ENCODE assay signal across 13 mouse cellular contexts in the genomic region with DNA sequence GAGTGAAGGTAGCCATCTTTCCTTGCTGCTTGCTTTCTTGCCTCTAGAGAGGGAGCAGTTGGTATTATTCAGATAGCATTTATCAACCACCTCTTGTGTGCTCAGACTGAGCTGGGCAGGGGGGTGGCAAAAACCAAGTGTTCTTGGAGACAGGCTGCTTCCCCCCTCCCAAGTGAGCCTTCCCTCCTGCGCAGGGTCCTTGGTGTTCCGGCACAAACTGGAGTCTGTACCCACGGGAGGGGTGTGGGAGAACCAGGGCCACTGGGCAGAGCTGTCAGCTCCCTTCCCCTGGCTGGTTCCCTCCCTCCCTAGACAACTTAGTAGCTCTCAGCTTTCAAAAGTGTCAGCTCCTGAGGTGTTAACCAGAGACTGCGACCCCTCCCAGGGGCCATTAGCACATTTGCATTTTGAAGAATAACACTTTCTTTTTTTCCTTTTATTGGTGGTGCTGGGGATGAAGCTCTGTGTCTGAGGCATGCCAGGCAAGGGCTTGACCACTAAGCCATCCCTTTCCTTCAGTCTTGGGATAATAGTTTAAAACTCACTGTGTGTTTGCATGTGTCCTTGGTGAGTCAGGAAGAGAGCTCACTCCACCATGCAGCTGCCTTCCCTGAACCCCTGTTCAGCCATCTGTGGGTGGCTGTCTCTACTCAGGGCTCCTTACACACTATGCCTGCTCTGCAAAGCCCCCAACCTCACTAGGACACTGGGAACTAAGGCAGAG.
A peak's percentile ranks its signal among the peaks of the same experiment; 100 is the strongest.
DNase-seq lines count a peak whose midpoint lies in the region; ATAC-seq and TF ChIP-seq lines count a peak whose summit lies in the region.
"Had no signal": no experiment of that assay in that cellular context is flagged by ENCODE, and none has a peak within 500 bp of the region (broad histone marks: within the 10 kb centered on the region; RNA-seq: fewer than 3 reads in every experiment).

No protein-coding gene starts in this region.

- no peak overlapping the region; the same call in 1 of the 2 replicates for H3K9ac ChIP-seq in forebrain, embryonic 16.5 days (replicated peaks; ENCODE audit: low read depth, low read length)
- 0 out of 2 replicates have a peak overlapping the region, but pooled peaks have one; percentile 27 for H3K9ac ChIP-seq in intestine, embryonic 16.5 days (ENCODE audit: low read depth, low read length)
- no peak overlapping the region for H3K9ac ChIP-seq in intestine, postnatal 0 days (ENCODE audit: low read depth, low read length)
- H3K9ac ChIP-seq in midbrain, embryonic 11.5 days (ENCODE audit: low read length) = no peak overlapping the region

- H3K4me3 ChIP-seq in forebrain, embryonic 10.5 days = no peak overlapping the region
- no peak overlapping the region for H3K4me3 ChIP-seq in forebrain, embryonic 16.5 days (replicated peaks; ENCODE audit: low read length)
- H3K4me3 ChIP-seq in intestine, embryonic 16.5 days (ENCODE audit: low read length) = no peak overlapping the region
- no peak overlapping the region for H3K4me3 ChIP-seq in intestine, postnatal 0 days (ENCODE audit: low read depth, low read length)
- no peak overlapping the region for H3K4me3 ChIP-seq in midbrain, embryonic 11.5 days (ENCODE audit: low read depth, low read length)

- H3K27ac ChIP-seq in forebrain, embryonic 10.5 days = 0 out of 2 replicates have a peak overlapping the region, but pooled peaks have one; percentile 4
- no peak overlapping the region for H3K27ac ChIP-seq in forebrain, embryonic 16.5 days (ENCODE audit: low read length)
- peak overlapping the region; percentile 41; the same call in 1 of the 2 replicates for H3K27ac ChIP-seq in intestine, embryonic 16.5 days (ENCODE audit: low read length)
- no peak overlapping the region for H3K27ac ChIP-seq in intestine, postnatal 0 days (ENCODE audit: low read depth, low read length)
- H3K27ac ChIP-seq in midbrain, embryonic 11.5 days (ENCODE audit: low read depth, low read length) = no peak overlapping the region; the same call in 1 of the 2 replicates

- peaks cover 34% of the 10 kb centered on the region for H3K4me1 ChIP-seq in forebrain, embryonic 10.5 days
- H3K4me1 ChIP-seq in forebrain, embryonic 16.5 days (replicated peaks; ENCODE audit: control insufficient read depth, insufficient read depth, low read length) = peaks cover 27% of the 10 kb centered on the region
- peaks cover 14% of the 10 kb centered on the region for H3K4me1 ChIP-seq in intestine, embryonic 16.5 days (ENCODE audit: control insufficient read depth, insufficient read depth, low read length)
- H3K4me1 ChIP-seq in intestine, postnatal 0 days (replicated peaks; ENCODE audit: control insufficient read depth, insufficient read depth, low read length) = no peaks in the 10 kb centered on the region
- peaks cover 10% of the 10 kb centered on the region for H3K4me1 ChIP-seq in midbrain, embryonic 11.5 days (ENCODE audit: control insufficient read depth, insufficient read depth, low read length)

- WGBS in forebrain, embryonic 10.5 days = 48% methylated on average over 4 of the region's 4 CpGs
- 43% methylated on average over 3 of the region's 4 CpGs for WGBS in forebrain, embryonic 16.5 days
- WGBS in intestine, embryonic 16.5 days = 42% methylated on average over 4 of the region's 4 CpGs
- 67% methylated on average over 4 of the region's 4 CpGs for WGBS in intestine, postnatal 0 days
- WGBS in midbrain, embryonic 11.5 days = 49% methylated on average over 4 of the region's 4 CpGs

- no peak for ATAC-seq in forebrain, embryonic 16.5 days
- ATAC-seq in intestine, embryonic 16.5 days = no peak
- ATAC-seq in intestine, postnatal 0 days = no peak
- no peak for ATAC-seq in midbrain, embryonic 11.5 days (ENCODE audit: low FRiP score)

- no peak for TF ChIP-seq CTCF in intestine, postnatal 0 days (IDR thresholded peaks at IDR 0.05; ENCODE audit: low read depth)

- H3K27me3 ChIP-seq in forebrain, embryonic 10.5 days (ENCODE audit: poor library complexity, severe bottlenecking) = no peaks in the 10 kb centered on the region; the same call in 1 of the 2 replicates
- H3K27me3 ChIP-seq in forebrain, embryonic 16.5 days (replicated peaks; ENCODE audit: control insufficient read depth, insufficient read depth, low read length) = no peaks in the 10 kb centered on the region
- no peaks in the 10 kb centered on the region for H3K27me3 ChIP-seq in intestine, embryonic 16.5 days (replicated peaks; ENCODE audit: control insufficient read depth, insufficient read depth, low read length)
- H3K27me3 ChIP-seq in intestine, postnatal 0 days (replicated peaks; ENCODE audit: control insufficient read depth, insufficient read depth, low read length) = no peaks in the 10 kb centered on the region
- H3K27me3 ChIP-seq in midbrain, embryonic 11.5 days (ENCODE audit: control insufficient read depth, insufficient read depth, low read length) = no peaks in the 10 kb centered on the region

- no peaks in the 10 kb centered on the region for H3K9me3 ChIP-seq in forebrain, embryonic 10.5 days
- no peaks in the 10 kb centered on the region for H3K9me3 ChIP-seq in forebrain, embryonic 16.5 days (ENCODE audit: control insufficient read depth, low read length)
- H3K9me3 ChIP-seq in intestine, embryonic 16.5 days (ENCODE audit: control insufficient read depth, low read length) = no peaks in the 10 kb centered on the region
- H3K9me3 ChIP-seq in intestine, postnatal 0 days (ENCODE audit: control insufficient read depth) = no peaks in the 10 kb centered on the region
- H3K9me3 ChIP-seq in midbrain, embryonic 11.5 days (ENCODE audit: control insufficient read depth, low read length) = no peaks in the 10 kb centered on the region

- no peak for DNase-seq in forebrain, embryonic 10.5 days (ENCODE audit: extremely low spot score, low spot score)
- peak; percentile 19 for DNase-seq in Muller cell, postnatal 12 days (ENCODE audit: inconsistent ontology term)
- peak; percentile 80 for DNase-seq in midbrain, embryonic 11.5 days (ENCODE audit: low spot score, missing footprints)
- DNase-seq in yolk sac, embryonic 10.5 days (ENCODE audit: low spot score) = no peak
- no peak for DNase-seq in adrenal gland, postnatal 36 days
- DNase-seq: adrenal gland, postnatal 10 days; cerebellum, postnatal 25 days; kidney, postnatal 10 days; lung, postnatal 14 days had no signal

- H3K36me3 ChIP-seq in forebrain, embryonic 10.5 days (replicated peaks) = no peaks in the 10 kb centered on the region
- no peaks in the 10 kb centered on the region for H3K36me3 ChIP-seq in forebrain, embryonic 16.5 days (ENCODE audit: control insufficient read depth, insufficient read depth)
- no peaks in the 10 kb centered on the region for H3K36me3 ChIP-seq in intestine, embryonic 16.5 days (ENCODE audit: control insufficient read depth, insufficient read depth, low read length)
- H3K36me3 ChIP-seq in intestine, postnatal 0 days (ENCODE audit: control insufficient read depth, insufficient read depth) = no peaks in the 10 kb centered on the region
- H3K36me3 ChIP-seq in midbrain, embryonic 11.5 days (ENCODE audit: control insufficient read depth, insufficient read depth, low read length) = no peaks in the 10 kb centered on the region

- no peak overlapping the region for H3K4me2 ChIP-seq in forebrain, embryonic 16.5 days (ENCODE audit: low read length)
- no peak overlapping the region for H3K4me2 ChIP-seq in intestine, embryonic 16.5 days (ENCODE audit: low read depth, low read length)
- no peak overlapping the region for H3K4me2 ChIP-seq in intestine, postnatal 0 days (replicated peaks; ENCODE audit: low read depth)
- no peak overlapping the region for H3K4me2 ChIP-seq in midbrain, embryonic 11.5 days
- H3K4me2 ChIP-seq: liver, embryonic 11.5 days had no signal

Comparison
In these comparisons a context has a peak if more than half of its experiments do, and no peak if none do; other contexts are left out.
1. H3K27ac ChIP-seq: peak in forebrain, embryonic 10.5 days (single experiment) and intestine, embryonic 16.5 days (single experiment); none in forebrain, embryonic 16.5 days (single experiment), intestine, postnatal 0 days (single experiment) and midbrain, embryonic 11.5 days (single experiment).
2. DNase-seq: peak in Muller cell, postnatal 12 days (single experiment) and midbrain, embryonic 11.5 days (single experiment); none in forebrain, embryonic 10.5 days (single experiment), yolk sac, embryonic 10.5 days (single experiment) and adrenal gland, postnatal 36 days (0 of 2).